Mouse (Mus musculus) cerebellum, adult 11 months (tissue): ENCODE measurements at regions not wholly inside any gene's neighbourhood (a gene's known extent, or its start where the extent isn't known, plus 50 kb on each side); places are given as distances from the start of the nearest gene placed in this dataset.
"Not testable (repeated sequence)": the region's sequence is repeated elsewhere in the genome, so short reads cannot be mapped to it uniquely, and the experiment has no call there.

Experiments
- DNase-seq: peaks from one replicate; pipeline ENCODE4 v3.0.0; 2022

DNA sequence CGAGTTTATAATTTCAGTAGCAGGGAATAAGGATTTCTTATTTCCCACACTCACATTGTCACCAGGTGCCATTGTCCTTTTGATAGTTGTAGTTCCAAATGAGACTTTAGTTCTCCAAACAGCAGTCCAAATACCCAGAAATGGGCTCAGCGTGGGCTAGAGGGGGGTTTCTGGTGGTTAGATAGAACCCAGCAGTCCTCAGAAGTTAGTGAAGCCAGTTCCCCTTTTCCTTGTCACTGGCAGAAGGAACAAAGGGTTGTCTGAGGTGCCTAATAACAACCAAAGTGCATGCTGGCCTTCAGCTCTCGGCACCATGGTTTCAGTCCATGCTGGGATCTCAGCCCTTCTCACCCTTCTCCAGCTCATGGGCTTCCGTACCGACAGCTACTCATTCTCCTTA is 118.1 kb upstream of the Slc38a2 start:
- DNase-seq = no peak

DNA sequence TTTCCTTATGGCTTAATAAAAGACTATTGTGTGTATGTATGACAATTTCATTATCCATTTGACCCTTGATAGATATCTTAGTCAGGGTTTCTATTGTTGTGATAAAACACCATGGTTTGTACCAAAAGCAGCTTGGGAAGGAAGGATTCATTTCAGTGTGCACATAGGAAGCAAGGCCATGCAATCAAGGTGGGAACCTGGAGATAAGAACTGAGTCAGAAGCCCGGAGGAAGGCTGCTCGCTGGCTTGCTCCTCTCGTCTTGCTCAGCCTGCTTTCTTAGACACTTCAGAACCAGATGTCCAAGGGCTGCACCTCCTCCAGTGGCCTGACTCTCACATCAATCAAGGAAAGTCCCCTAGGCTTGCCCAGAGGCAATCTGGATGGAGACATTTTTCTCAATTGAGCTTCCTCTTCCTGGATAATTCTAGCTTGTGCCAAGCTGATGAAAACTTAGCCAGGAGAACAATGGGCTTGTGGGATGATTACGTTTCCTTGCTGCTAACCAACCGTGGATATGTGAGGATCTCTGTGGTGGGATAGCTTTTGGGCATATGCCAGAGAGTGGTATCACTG is 117.6 kb upstream of the Slc38a2 start:
- DNase-seq = no peak

DNA sequence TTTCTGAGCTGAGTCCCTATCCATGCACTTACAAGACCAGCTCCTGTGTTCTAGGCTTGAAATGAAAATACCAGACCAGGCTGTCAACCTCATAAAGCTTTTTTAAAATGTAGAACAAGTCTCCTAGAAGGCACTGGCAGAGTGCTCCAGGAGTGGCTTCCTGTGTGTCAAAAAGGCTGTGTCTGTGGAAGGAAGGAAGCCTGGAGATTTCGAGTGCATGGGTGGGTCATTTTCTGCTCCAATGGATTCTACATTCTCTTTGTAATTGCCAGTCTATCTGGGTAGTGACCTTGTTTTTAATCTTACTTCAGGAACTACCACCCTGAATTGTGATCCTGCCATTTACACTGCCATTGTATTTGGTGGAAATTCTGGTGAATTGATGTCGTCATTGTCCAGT is 113.9 kb upstream of the Slc38a2 start:
- DNase-seq = no peak

DNA sequence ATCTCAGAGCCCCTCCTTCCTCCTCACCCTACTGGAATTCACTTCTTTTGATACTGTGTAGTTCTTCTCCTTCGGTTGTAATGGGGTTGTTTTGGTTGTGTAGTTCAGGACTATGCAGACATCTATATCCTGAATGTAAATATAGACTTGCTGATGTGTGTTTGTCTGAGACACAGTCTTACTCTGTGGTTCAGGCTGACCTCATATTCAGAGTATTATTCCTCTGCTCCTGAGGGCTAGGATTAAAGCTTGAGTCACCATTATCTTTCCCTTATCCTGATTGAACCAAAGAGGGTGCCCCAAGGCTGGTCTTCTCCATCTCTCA is 103.2 kb upstream of the Slc38a2 start:
- DNase-seq = no peak

DNA sequence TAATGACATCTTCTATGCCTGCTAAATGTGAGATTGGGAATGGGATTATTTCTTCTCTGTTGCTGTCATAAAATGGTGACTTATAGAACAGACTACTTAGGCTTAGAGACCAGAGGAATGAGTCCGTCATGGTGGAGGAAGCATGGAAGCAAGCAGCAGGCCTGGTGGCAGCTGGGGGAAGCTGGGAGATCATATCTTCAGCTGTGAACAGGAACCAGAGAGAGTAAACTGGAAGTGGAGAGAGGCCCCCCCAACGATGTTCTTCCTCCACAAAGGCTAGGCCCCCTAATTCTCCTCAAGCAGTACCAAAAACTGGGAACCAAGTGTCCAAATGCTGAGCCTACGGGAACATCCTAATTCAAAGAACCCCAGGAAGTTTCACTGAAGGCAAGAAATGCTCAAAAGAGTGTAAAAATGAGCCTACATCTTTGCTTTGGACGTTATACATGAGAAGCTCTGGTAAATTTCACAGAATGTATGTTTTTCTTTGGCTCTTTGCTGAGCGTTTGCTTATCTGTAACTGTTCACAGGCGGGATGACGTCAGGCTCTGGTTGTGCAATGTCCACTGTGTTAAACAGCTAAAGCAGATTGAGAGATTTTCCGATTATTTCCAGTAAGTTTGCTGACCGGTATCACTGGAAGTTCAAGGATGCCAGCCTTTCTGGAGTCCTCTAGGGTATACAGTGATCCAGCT is 102.7 kb upstream of the Slc38a2 start:
- no peak for DNase-seq

DNA sequence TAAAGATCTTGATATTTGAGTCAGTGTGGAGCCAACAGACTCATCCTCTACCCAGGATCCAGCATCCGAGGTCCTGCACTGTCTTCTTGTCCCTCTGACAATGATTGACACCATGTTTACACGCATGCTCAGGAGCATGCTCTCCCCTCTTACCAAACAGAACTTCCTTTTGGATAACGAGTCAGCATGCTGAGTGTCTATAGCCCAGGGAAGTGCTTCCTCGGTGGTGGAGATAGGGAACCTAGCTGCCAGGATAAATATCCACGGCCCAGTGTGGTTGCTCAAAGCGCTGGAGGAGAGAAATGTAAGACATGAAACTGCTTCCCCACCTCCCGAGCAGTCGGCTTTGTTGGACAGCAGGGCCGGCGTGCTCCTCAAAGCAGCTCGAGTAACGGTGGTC is 99.7 kb upstream of the Slc38a2 start:
- no peak for DNase-seq

DNA sequence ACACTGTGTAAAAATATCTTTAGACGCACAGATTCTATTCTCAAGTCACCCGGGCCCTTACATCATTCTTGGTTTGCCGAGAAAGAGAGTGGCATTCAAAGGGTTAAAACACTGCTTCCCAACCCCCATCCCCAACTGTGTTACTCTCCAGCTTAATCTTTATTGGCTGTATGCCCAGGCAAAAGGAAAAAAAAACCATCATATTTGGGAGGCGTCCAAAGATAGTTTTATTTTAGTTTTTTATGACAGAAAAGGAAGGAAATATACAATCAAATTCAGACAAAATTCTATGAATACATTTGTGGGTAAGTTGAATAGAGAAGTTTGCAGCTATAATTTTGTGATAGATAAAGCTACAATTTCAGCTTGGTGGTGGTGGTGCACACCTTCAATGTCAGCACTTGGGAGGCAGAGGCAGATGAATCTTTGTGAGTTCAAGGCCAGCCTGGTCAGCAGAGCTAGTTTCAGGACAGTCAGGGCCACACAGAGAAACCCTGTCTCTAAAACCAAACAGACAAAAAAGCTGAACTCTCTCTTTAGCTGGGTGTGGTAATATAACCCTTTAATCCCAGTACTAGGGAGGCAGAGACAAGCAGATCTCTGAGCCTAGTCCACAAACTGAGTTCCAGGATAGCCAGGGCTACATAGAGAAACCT is 98.2 kb upstream of the Slc38a2 start:
- DNase-seq = no peak

DNA sequence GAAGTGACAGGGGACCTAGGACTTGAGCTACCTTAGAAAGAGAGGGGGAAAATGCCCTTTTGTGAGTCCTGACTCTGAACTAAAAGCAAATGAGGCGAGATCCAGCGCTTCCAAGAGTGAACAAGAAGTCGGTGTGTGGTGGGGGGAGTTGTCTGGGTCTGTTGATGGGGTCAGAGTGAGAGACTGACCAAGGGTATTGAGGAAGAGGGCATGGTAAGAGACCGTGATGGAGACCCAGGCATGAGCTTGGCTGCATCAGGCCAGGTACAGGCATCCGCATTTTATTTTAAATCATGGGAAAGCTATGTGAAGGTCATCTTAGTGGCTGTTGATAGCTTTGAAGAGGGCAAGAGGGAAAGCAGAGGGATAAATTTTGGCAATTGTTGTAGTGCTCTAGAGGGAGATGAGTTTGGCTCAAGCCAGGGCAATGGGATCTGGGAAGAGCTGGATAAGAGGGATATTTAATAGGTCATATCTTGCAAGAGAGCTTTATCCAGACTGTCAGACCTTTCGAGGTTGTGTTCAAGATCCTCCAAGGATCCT is 94.7 kb upstream of the Slc38a2 start:
- DNase-seq = no peak

DNA sequence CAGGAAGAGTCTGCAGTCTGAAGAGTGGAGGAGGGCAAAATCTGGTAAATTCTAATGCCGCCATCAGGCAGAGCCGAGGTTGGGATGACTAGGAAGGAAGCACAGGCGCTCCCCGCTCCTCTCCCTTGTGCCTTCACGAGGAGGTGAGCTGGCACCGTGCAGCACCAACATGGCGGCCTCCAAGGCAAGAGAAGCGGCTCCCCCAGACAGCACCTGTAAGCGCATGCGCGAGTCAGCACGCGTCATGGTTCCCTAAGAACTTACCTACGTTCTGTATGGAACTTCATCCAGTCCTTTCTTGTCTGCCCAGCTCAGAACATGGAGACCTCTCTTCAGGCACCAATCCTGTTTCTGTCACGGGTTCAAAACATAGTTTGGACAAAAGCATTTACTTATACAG is 93.7 kb upstream of the Slc38a2 start:
- DNase-seq = no peak

DNA sequence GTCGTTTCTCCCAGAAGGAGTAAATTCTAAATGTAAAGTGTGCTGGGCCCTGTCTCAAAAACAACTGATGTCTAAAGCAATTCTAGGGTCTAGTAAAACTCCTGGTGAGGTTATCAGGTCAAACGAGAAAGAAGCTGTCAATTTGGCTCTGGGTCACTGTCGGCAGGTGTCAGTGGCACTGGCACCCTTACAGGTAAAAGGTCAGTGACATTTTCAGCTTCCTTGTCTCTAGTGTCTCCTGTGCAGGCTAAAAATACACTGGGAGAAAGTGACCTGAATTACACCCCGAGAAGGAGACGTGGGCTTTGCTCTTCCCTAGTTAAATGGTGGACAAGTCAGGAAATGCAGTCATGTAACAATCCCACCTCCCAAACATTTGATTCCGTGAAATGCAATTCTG is 91.8 kb upstream of the Slc38a2 start:
- DNase-seq = no peak

DNA sequence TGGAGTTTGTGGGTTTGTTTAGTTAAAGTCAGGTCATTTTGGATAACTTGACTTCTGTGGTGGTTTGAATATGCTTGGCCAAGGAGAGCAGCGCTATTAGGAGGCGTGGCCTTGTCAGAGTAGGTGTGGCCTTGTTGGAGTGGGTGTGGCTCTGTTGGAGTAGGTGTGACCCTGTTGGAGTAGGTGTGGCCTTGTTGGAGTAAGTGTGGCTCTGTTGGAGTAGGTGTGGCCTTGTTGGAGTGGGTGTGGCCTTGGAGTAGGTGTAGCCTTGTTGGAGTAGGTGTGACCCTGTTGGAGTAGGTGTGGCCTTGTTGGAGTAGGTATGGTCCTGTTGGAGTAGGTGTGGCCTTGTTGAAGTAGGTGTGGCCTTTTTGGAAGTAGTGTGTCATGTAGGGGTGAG is 88.4 kb upstream of the Slc38a2 start:
- DNase-seq = not testable (repeated sequence)

DNA sequence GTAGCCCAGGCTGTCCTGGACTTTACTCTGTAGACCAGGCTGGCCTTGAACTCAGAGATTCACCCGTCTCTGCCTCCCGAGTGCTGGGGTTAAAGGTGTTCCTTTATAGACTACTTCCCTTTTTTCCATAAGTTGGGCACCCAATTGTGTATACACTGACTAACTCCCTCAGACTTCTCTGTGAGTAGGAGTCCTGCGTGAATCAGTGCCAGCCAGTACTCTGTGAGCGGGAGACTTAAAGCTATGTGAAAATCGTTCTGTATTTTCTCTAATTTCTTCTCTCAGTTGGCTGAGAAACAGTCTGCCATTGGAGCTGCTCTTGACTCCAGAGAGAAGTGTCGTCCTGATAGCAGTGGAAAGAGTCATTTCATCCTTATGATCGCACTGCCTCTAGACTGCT is 85.0 kb upstream of the Slc38a2 start:
- no peak for DNase-seq

DNA sequence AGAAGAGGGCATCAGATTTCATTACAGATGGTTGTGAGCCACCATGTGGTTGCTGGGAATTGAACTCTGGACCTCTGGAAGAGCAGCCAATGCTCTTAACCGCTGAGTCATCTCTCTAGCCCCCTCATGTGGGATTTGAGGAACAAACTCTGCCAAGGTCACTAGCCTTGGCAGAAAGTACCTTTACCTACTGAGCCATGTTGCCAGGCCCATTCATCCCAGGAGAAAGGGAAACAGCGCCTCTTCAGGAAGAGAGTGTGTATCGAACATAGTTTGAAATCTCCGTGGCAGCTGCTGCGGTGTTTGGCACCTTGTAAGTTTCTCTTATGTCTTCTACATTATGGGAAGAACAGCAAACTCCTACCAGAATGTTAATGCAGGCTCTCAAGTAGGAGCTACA is 82.0 kb upstream of the Slc38a2 start:
- DNase-seq = no peak

DNA sequence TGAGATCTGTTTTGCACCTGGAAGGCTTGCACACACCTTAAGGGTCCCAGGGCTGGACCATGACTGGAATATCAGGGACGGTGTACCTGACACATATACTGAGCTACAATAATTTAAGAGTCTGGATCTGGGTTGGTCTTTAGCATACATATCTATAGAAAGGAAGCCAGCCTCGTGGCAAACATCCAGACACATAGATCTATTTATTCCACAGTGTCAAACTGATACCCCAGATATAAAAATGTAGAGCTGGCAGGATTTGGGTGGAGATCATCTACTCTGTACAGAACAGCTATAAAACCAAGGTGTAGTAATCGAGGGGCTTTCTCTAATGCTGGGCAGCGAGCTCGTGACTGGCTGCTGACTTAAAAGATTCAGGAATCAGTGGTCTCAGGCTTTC is 81.1 kb upstream of the Slc38a2 start:
- DNase-seq = no peak

DNA sequence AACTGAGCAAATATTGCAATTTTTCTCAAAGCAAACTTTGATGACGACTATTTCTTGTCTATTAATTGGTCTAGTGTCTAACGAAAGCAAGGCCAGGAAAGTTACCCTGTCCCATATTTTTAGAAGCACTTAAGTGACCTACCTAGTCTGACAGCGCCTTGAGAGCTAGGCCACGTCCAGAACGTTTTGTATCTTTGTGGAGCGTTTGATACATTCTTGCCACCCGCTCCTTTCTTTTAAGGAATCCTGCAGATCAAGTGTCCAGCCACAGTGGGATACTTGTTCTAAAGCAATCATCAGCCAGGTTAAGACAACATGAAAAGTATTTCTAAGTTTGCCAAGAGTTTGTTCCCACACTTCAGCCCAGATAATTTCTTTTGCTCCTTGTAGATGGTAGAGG is 79.8 kb upstream of the Slc38a2 start:
- DNase-seq = no peak

DNA sequence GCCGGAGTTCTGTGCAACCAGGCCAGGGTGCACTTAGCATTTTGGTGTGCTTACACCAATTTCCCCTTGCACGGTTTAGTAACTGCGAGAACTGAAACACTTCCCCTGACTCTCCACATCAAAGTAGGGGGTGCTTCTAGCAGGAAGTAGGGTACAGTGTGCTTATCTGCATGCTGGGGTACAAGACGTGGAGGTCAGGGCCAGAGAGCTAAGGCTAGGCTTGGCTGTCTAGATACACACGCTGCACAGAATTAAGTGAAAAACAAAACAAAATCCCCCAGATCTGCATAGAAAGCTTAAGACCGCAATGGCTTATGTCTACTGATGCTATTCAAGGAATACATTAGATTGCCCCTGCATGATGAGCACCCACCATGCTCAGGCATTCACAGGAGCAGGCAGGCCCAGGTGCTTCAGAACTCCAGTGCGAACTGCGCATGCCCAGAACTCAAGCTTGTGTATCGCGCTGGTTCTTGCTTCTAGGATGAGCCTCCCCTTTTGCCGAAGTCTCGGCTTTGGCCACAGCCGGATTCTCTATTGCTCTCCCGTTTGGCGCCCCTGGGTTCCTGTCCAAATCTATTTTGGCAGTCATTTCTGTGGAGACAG is 78.9 kb upstream of the Slc38a2 start:
- no peak for DNase-seq

DNA sequence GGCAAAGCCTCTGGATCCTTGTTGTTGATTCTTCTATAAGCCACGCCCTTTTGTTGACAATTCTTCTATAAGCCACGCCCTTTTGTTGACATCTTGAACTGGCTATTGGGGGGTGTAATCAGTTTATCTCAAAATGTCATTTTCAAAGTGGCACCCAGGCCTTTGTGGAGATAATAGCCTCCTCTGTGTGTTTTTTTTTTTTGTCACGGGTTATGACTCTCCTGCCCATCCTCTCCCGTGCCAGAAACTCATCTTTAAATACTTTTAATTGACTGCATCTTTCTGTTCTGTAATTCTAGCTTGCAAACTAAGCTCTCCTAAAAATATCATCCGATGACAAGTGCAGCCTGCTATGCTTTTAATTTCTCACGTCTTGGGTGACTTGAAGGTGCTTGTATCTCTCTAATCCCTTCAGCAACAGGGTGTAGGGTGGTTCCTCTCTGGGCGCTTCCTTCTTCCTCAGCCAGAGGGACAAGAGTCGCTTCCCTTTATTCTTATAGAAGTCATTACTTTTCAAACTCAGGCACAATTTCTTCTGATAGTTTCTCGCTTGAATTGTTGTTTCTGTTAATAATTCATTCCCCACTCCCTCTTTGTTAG is 77.0 kb upstream of the Slc38a2 start:
- no peak for DNase-seq

DNA sequence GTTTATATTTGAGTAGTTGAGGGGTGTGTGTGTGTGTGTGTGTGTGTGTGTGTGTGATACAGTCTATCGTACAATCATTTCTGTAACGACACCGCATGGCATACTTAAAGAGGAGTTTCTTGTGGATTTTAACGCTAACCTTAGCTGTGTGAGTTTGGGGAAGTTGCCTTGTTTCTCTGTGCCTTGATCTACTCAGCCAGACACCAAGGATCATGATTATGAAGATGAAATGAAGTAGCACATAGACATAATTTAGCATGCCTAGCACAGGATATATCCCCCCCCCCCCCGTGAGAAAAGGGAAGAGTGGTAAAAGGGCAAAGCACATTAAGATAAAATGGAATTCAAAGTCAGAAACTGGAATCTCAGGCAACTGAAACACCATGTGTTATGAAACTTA is 75.6 kb upstream of the Slc38a2 start:
- DNase-seq = no peak

DNA sequence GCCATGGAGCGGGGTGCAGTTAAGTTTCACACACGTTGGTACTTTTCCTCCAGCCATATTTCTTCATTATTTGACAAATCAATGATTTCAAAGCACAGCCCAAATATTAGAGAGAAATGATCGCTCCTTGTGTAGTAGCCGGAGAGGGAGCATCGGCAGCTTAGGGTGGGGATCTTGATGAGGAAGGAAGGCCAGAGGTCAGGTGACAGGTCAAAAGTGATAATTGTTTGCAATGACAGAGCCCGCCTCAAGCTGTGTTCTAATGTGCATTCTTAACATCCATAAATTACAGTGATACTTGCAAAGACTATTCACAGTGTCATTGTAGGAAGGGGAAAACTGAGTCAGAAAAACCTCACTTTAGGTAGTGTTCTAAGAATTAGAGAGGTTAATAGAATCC is 75.1 kb upstream of the Slc38a2 start:
- no peak for DNase-seq

DNA sequence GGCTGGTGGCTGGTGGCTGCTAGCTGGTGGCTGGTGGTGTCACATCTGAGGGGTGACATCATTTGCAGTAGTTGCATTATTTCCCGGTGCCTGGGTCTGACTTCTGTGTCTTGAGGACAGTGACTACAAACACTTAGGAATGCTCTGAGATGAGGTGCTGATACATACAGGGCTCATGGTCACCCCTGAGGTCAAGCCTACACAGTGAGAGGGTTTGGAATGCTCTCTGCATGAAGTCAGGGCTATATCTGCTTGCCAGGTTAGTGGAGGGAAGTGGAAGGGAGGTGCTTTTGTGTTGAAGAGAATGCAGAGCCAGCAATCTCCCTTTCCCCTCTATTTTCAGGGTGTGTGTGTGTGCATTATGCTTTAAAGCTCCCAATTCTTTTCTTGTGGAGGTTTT is 74.1 kb upstream of the Slc38a2 start:
- no peak for DNase-seq

DNA sequence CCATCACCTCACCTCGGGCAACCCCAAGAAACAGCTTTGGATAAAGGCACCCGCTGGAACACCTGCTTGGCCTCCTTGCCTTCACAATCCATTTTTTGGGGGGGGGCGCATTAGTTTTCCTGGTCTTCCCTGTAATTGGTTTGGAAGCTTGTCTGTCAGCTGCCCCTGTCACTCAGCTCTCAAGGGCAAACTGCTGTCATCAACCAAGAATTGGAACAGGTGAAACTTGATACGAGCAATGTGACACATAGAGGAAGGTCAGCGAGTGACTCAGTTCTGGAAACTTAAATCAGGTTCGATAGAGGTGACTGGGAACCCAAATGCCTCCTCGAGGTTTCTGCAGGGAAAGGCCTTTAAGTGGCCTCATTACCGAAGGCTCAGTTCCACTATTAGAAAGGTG is 73.2 kb upstream of the Slc38a2 start:
- no peak for DNase-seq

DNA sequence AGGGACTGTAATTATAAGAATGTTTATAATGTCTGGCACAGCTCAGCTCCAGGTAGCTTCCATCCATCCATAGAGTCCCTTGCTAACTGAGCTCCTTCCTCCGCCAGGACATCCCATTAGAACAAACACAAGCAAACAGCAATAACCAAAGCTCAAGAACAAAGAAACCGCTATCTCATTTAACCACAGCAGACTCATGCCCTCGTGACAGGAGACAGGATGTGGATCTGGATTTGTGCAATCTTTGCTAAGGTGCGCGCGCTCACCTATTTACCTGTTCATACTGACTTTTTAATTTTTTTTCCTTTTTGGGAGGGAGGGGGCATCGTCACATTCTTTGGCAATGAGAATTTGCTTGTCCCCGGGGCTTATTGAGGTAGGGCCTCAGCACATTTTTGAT is 71.3 kb upstream of the Slc38a2 start:
- no peak for DNase-seq

DNA sequence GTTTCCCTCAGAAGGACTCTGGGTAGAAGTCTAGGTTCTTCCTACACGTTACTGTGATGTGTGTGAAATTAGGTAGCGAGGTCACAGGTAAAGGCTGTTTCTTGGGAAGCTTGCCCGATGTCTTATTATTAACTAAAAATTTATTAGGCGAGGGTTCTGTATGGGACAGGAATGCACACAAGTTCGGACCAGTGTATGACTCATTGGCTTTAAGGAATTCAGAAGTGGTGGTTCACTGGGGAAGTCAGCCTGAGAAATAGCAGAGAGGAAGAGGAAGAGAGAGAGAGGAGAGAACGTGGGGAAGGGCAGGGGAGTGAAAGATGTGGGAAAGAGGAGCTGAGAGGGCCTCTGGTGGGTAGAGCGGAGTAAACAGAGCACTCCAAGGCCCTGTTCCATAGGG is 70.8 kb upstream of the Slc38a2 start:
- DNase-seq = no peak

DNA sequence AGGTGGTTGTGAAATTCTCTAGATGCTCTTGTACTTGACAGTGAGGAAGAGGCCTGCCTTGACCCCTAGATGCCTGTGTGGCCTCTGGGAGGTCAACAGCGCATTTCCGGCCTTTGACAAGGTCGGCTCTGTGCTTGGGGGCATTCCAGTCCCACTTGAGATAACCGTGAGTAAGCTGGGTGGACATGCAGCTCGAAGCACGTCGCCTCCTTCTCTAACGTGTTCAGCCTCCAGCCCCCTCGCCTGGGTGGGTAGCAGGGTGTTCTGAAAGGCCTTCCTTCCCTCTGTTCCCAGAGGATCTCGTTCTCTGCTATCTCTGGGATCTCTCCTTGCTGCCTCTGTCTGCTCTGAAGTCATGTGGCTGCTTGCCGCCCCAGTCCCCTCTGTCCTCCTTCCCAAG is 70.2 kb upstream of the Slc38a2 start:
- no peak for DNase-seq
